Mouse (Mus musculus) Patski (cell line): Measurements from ENCODE around the gene Oas1e. TPM values are rescaled to one million over a fixed set of nuclear protein-coding genes. Genes with fewer than 3 reads are reported as not detected.
A peak's percentile ranks its signal among the peaks of the same experiment; 100 is the strongest.
"Not testable (repeated sequence)": the region's sequence is repeated elsewhere in the genome, so short reads cannot be mapped to it uniquely, and the experiment has no call there.

Experiments
- ATAC-seq: fragments of 100-300 bp; one replicate; pipeline ENCODE4 v1.8.0; 2021
- CTCF ChIA-PET: fragments of 350-600 bp; sonication (Branson Sonifier 250); formaldehyde crosslinking; loops from one replicate; lab custom pipeline; 2022; ENCODE audit warnings: inconsistent platforms; lab: Charles Lee
- POLR2A ChIA-PET: fragments of 350-600 bp; sonication (Branson Sonifier 250); formaldehyde crosslinking; loops from one replicate; lab custom pipeline; 2022; ENCODE audit warnings: antibody characterized with exemption, inconsistent platforms; lab: Charles Lee
- DNase-seq: peaks from one replicate; pipeline ENCODE4 v3.0.0-alpha.2; 2011; ENCODE audit warnings: low read depth, low spot score
- H3K27me3 ChIP-seq: fragments of 371-371 bp; one replicate; pipeline ENCODE4 v1.5.1; 2021
- CTCF ChIP-seq: fragments of 100-300 bp; IDR thresholded peaks from one replicate; pipeline ENCODE4 v1.5.1; 2021
- in situ Hi-C: fragments of 300-500 bp; cut with MboI; formaldehyde crosslinking; loops from 3 replicates; pipeline ENCODE4 v1.11.1; 2018; ENCODE audit warnings: low pct_unique_long_range_greater_than_20kb, mixed read lengths
- polyA plus RNA-seq: library from polyadenylated mRNA; unstranded; gene quantifications from one replicate; pipeline ENCODE4 v1.2.3, GENCODE M21; 2021

The Oas1e gene
- not detected for polyA plus RNA-seq

DNA sequence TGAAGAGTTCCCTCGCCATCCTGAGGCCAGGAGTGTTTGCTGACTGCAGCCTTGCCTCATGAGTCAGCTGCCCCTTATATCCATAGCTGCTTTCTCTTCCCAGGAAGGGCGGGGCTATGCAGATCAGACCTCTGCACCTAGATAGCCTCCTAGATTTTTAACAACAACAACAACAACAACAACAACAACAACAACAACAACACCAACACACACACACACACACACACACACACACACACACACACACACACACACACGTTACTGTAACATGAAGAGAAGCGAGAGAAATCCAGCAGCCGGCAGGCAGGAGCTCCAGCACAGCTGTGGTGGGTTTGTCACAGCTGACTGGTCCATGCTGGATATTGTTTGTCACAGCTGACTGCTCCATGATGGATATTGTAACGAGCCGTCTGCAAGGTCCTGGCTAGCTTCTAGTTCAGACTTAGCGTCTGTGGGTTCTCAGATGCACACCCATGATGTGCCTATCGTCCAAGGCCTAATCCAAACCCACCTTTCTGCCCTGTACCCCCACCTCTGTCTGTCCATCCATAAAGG, at the start of gene Oas1e:
Oas1e (minus strand) TSS at position 51 of the 555 bp plus-strand sequence.
- ATAC-seq, DNase-seq, H3K27me3 ChIP-seq, POLR2A ChIA-PET: not testable (repeated sequence)
- CTCF ChIA-PET = interaction anchor here (0.7 kb wide), 1 partner anchor 1847 kb away, joined by 3 read pairs; no protein-coding TSS in a partner anchor
- in situ Hi-C loops = loop anchor here (5.0 kb wide), 1 partner anchor 97 kb away; no protein-coding TSS in a partner anchor

GRCm38 (mm10) chr5:120844713-120845112, 49.4 kb upstream of the Oas1e start:
- peak; percentile 45 for ATAC-seq
- in situ Hi-C loops = loop anchor here (5.0 kb wide), 1 partner anchor 67 kb away; the partner anchor contains the start of gene Oas3
- CTCF ChIA-PET = interaction anchor here (0.9 kb wide), 1 partner anchor 29 kb away, joined by 3 read pairs; no protein-coding TSS in a partner anchor
- no peak for TF ChIP-seq CTCF
- POLR2A ChIA-PET = no interaction called here
- no peak for DNase-seq
- H3K27me3 ChIP-seq = peaks cover 9% of the 10 kb centered on the region

GRCm38 (mm10) chr5:120836731-120837585, 41.6 kb upstream of the Oas1e start:
- CTCF ChIA-PET = interaction anchor here (0.8 to 2.0 kb wide), 5 partner anchors 9 to 44 kb away, joined by 3 to 7 read pairs (median 4); partner anchors contain the start of gene Oas1c
- ATAC-seq (no peak), DNase-seq (no peak)
- in situ Hi-C loops = no loop called here
- POLR2A ChIA-PET = no interaction called here
- H3K27me3 ChIP-seq = peaks cover 32% of the 10 kb centered on the region
- TF ChIP-seq CTCF = peak; percentile 80

DNA sequence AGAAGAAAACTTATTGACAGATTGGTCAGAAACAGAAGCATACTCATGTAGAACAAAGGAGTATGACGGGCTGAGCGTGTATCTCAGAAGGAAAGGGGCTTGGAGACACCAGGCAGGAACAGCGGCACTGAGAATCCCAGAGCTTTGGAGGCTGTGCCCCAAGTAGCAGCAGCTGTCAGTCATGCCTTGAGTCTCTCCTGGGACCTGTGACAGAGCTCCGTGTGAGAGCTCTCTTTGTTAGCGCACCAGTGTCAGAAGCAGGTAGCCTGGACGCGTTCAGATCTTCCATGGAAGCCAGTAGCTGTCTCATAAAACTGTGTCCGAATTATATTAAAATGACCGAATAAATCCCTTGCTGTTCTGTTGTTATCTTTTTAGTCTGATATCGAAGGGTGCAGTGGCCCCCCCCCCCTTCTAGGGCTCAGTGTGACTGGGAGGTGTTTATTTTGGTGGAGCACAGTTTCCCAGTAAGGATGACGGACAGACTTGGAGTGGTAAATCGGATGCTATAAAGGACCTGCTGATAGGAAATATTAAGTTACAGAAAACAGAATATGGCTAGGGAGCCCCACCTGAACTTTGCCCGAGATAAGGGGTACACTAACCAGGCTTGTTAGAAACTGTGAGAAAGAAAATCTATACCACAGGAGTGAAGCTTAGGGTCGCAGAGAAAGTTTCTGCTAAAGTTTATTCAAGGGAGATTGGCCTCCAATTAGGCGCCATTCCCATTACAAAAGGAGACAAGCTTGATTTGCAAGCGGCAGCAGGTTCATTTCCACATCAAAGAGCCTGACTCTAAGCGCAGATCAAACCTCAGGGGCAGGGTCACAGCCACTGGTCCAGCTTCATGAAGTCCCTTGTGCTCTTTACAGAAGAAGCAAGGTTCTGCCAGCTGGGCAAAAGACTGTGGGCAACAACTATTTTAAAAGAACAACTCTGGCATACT, 38.3 kb upstream of the Oas1e start:
- POLR2A ChIA-PET = no interaction called here
- peaks cover 28% of the 10 kb centered on the region for H3K27me3 ChIP-seq
- in situ Hi-C loops = no loop called here
- CTCF ChIA-PET = interaction anchor here (1.1 kb wide), 1 partner anchor 22 kb away, joined by 3 read pairs; the partner anchor contains the start of gene Oas1c
- ATAC-seq (no peak), DNase-seq (no peak)
- TF ChIP-seq CTCF = no peak

GRCm38 (mm10) chr5:120831031-120831430, 35.7 kb upstream of the Oas1e start:
- ChIA-PET CTCF (no interaction called here), POLR2A (no interaction called here)
- in situ Hi-C loops = no loop called here
- DNase-seq (no peak), ATAC-seq (no peak)
- no peak for TF ChIP-seq CTCF
- H3K27me3 ChIP-seq = peaks cover 28% of the 10 kb centered on the region

- POLR2A ChIA-PET = no interaction called here
- in situ Hi-C loops = no loop called here
- no peak for ATAC-seq
- no peak for TF ChIP-seq CTCF
- no peak for DNase-seq
- CTCF ChIA-PET = no interaction called here
- H3K27me3 ChIP-seq = no peaks in the 10 kb centered on the region
These were observed 23.7 kb upstream of the Oas1e start for GRCm38 (mm10) chr5:120818999-120819398.

DNA sequence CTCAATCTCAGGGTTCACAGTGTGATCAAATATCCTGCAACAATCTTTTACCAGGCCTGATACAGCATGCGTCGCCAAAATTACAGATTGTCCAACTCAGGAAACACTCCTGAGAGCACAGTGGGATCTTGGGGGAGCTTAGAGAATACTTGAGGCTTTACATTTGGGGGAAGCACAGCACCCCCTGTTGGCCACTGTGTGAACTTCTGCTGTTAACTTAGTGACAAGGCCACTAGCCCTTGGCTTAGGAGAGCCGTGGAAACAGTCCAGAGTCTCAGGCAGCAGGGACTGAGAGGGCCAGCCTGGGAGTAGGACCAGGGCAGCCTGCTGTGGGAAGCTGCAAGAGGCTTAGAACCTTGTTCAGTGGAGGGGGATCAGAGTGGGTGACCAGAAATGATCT, 20.6 kb upstream of the Oas1e start:
- CTCF ChIA-PET = interaction anchor here (0.7 to 1.0 kb wide), 2 partner anchors 21 to 29 kb away, joined by 3 read pairs; no protein-coding TSS in a partner anchor
- H3K27me3 ChIP-seq = no peaks in the 10 kb centered on the region
- no peak for DNase-seq
- POLR2A ChIA-PET = interaction anchor here (0.7 kb wide), 1 partner anchor 9 kb away, joined by 3 read pairs; no protein-coding TSS in a partner anchor
- peak; percentile 68 for TF ChIP-seq CTCF
- in situ Hi-C loops = no loop called here
- ATAC-seq = no peak

GRCm38 (mm10) chr5:120813023-120813422, 17.7 kb upstream of the Oas1e start:
- CTCF ChIA-PET = interaction anchor here (1.3 kb wide), 1 partner anchor 24 kb away, joined by 5 read pairs; no protein-coding TSS in a partner anchor
- no peak for DNase-seq
- ATAC-seq = no peak
- no peak for TF ChIP-seq CTCF
- POLR2A ChIA-PET = no interaction called here
- in situ Hi-C loops = no loop called here
- no peaks in the 10 kb centered on the region for H3K27me3 ChIP-seq

DNA sequence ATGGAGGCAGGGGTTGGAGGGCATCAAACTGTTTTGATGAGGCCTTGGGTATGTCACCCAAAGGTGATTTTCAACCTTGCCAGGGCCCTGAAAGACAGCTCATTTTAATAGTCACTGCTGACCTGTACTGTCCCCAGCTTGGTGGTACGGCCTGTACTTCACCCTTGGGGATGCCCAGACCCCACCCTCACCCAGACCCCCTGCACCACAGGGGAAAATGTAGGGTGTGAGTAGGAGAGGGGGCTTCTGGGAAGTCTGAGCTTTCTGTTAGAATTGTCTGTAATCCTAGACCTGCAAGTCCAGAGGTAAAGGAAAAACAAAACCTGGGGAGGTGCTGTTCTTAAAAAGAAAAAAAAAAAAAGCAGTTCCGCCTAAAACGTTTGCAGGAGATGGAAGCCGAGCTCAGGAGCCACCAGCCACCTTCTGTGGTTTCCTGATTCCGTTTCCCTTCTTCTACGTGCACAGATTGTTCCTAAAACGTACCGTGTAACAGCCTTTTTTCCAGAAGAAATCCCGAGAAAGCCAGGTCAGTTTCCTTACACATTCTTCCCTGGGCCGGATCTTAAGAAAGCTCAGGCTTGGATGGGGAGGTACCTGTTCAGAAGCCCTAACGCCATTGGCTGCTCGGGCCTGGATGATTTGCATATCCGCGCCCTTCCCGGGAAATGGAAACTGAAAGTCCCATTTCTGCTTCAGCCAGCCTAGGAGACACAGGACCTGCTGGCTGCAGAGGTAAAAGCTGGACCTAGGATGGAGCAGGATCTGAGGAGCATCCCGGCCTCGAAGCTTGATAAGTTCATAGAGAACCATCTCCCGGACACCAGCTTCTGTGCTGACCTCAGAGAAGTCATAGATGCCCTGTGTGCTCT, 16.9 kb upstream of the Oas1e start, which contains the start of gene Oas1c:
Oas1c (minus strand) TSS at position 564 of the 869 bp plus-strand sequence.
- CTCF ChIA-PET = interaction anchor here (1.1 to 1.6 kb wide), 3 partner anchors 21 to 36 kb away, joined by 3 to 5 read pairs (median 3); no protein-coding TSS in a partner anchor
- peak; percentile 81 for DNase-seq
- in situ Hi-C loops = no loop called here
- H3K27me3 ChIP-seq = no peaks in the 10 kb centered on the region
- ATAC-seq = peak; percentile 99
- POLR2A ChIA-PET = interaction anchor here (0.6 kb wide), 2 partner anchors 9 to 55 kb away, joined by 5 to 6 read pairs; no protein-coding TSS in a partner anchor
- no peak for TF ChIP-seq CTCF
